Mouse (Mus musculus): ENCODE results near the gene Sugct. TPM values are rescaled to one million over a fixed set of nuclear protein-coding genes. Genes with fewer than 3 reads are reported as not detected.

The Sugct gene
- total RNA-seq (2021): 5.6 and 7.7 TPM in 2 replicates
- long read RNA-seq, transcript Sugct-202 (3 exons, 1,351 nt): major isoform, 6 of 8 reads
- long read RNA-seq, partial matches to known transcripts: 1 of 8 reads
- long read RNA-seq, other reads (novel, unspliced or antisense): 1 of 8 reads

DNA sequence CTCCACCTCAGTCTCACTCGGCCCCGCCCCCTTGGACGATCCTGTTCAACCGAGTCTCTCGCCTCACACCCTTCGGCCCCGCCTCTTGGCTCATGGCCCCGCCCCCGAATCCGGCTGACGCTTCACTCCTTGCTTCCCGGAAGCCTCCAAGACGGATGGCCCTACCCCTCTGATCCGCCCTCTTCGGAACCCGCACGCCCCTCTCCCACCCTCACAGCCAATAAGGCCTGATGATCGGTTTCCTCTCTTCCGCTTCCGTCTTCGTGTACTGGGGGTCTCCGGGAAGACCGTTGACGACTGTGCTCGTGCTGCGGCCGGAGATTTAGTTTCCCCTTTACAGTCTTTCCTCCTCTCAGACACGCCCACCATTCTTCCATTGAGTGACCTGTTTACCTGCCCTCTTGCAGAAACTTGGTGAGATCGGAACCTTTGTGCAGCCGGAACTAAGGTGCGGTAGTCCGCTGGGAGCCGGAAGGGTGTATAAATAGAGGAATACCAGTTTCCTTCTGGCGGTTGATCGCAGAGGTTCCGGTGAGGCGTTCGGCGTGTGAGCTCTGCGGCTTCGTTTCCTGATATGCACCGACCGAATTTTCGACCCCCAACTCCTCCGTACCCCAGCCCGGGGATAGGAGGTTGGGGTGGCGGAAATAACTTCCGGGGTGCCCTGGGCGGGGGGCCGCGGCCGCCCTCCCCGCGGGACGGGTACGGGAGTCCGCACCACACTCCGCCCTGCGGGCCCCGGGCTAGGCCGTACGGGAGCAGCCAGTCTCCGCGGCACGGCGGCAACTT is at the start of gene Sugct, which contains the start of gene Mplkip:
Gene Sugct, minus strand, starts transcription at position 643 of the 789 bp plus-strand sequence.
Gene Mplkip, plus strand, starts transcription at position 282 of the 789 bp plus-strand sequence.
- DNase-seq: peak; percentile 100

DNA sequence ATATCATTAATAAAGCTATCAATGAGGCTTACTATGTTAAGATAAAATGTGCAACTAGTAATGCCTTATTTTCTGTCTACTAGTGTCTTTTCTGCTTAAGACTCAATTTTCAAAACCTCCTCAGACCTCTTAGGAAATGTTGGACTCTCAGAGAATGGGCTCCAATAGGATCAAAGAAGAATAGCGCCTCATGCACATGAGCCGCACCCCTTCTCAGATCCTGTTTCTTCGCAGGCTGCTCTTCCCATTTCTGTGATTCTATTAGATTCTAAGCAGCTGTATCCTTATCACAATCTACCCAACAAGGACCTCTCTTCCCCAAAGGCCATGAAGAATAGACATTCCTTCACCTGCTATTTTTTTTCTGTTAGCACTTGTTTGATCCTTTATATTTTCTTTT is 33.4 kb upstream of the Sugct start:
- DNase-seq: no peak

GRCm38 (mm10) chr13:17727922-17728321 is 32.6 kb upstream of the Sugct start:
- DNase-seq: no peak

DNA sequence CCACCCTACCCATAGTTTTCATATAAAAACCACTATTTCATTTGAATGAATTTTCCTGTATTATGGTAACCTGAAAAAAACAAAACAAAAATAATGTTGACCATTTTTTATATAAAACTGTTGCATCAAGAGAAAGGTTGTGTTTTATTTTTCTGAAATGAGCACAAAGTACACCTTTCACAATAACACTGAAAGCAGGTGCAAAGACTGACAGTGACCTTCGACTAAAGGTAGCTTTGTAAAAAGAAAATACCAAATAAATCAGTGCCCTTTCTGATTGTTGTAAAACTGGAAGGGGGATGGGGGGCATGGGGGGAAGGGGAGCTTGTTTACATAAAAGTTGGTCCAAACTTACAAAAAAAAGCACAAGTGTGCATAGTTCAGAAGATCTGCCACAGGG is 22.0 kb upstream of the Sugct start:
- DNase-seq: no peak

DNA sequence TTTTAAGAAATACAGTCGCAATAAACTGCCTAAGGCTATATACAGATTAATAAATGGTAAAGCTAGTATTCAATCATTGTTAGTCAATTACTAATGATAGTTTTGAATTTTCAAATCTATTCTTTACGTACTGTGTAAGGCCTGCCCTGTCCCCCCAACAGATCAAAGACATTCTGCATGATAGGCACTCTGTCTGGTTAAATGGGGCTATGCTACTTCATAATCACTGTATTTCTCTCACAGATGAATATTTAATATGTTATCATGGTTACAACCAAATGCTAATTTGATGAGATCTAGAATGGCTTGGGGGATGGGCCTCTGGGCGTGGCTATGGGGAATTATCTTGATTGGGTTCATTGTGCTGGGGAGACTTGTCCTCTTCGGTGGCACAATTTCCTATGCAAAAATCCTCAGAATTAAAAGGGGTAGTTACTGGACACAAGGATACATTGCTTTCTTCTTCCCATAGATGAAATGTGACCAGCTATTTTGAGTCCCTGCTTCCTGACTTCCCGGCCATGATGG is 13.5 kb upstream of the Sugct start:
- no peak for DNase-seq

- no peak for DNase-seq
Observed at GRCm38 (mm10) chr13:17705188-17705826, 10.0 kb upstream of the Sugct start.

- no peak for DNase-seq
Observed at GRCm38 (mm10) chr13:17702311-17702710, 7.0 kb upstream of the Sugct start.

DNA sequence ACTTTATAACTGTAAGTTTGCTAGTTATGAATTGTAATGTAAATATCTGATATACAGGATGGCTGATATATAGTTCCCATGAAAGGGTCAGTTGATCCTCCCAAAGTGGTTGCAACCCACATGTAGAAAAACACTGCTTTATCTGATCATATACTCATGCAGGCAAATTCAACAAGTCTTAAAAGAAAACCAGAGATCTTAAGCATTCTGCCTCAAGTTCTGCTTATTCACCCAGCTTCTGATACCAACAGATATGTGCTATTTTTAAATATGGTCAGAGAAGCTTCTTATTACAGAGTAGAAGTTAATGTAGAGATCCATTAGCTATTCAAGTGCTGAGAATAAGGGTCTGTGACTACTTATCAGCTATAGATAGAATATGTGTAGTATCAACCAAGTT is 6.0 kb upstream of the Sugct start:
- DNase-seq: no peak

GRCm38 (mm10) chr13:17700090-17700715 is 4.8 kb upstream of the Sugct start:
- no peak for DNase-seq

- DNase-seq: no peak
Observed at GRCm38 (mm10) chr13:17695898-17696580, 686 bp upstream of the Sugct start.

- no peak for DNase-seq
Observed at GRCm38 (mm10) chr13:17694414-17694813, 939 bp downstream of the Sugct start.

DNA sequence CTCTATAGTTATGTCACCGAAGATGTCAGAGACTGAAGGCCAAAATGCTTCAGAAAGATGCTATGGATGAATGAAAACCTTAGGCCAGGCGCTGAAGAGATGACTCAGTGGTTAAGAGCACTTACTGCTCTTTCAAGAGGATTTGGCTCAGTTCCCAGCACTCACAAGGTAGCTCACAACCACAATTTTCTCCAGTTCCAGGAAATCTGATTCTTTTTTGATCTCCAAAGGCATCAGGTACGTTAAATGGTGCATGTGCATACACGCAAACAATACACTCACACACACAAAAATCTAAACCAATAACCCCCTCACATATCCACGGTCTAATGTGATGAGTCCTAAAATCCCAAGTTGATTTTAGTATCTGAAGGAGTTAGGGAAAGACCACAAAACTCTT is 1.5 kb downstream of the Sugct start:
- DNase-seq: no peak

GRCm38 (mm10) chr13:17691436-17691835 is 3.9 kb downstream of the Sugct start:
- DNase-seq: no peak

GRCm38 (mm10) chr13:17690686-17691085 is 4.7 kb downstream of the Sugct start:
- DNase-seq: no peak

- no peak for DNase-seq
Observed at GRCm38 (mm10) chr13:17689461-17689860, 5.9 kb downstream of the Sugct start.

- DNase-seq: no peak
Observed at GRCm38 (mm10) chr13:17671122-17671521, 24.2 kb downstream of the Sugct start.

DNA sequence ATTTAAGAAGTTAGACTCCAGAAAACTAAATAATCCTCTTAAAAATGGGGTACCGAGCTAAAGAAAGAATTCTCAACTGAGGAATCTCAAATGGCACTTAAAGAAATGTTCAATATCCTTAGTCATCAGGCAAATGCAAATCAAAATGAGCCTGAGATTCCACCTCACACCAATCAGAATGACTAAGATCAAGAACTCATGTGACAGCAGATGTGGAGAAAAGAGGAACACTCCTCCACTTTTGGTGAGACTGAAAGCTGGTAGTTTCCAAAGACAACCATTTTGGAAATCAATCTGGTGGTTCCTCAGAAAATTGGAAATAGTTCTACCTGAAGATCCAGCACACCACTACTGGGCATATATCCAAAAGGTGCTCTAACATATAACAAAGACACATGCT is 28.0 kb downstream of the Sugct start:
- no peak for DNase-seq

GRCm38 (mm10) chr13:17642294-17642693 is 53.1 kb downstream of the Sugct start:
- DNase-seq: no peak

GRCm38 (mm10) chr13:17638008-17638407 is 57.3 kb downstream of the Sugct start:
- no peak for DNase-seq

- DNase-seq: no peak
Observed at GRCm38 (mm10) chr13:17627108-17627507, 68.2 kb downstream of the Sugct start.

- no peak for DNase-seq
Observed at GRCm38 (mm10) chr13:17624976-17625375, 70.4 kb downstream of the Sugct start.

DNA sequence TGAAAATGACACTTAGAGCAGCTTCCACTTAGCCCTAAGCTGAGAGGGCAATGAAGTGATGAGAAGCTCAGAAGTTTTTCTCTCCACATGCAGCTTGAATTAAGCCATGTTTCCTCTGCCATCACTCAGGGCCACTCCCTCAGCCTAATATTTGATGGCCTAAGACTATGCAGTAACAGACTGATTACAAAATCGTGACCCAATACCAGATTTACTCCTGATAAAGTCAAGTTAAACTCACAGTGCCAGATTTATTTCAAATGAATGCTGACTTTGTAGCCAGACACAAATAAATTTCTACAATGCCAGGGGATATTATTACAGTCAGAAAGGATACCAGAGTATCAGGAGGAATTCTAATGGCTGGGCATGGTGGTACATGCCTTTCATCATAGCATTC is 89.1 kb downstream of the Sugct start:
- no peak for DNase-seq

Measured in adrenal gland, postnatal 25 days (tissue).